Mouse (Mus musculus) adrenal gland, postnatal 4 days (tissue): Measurements from ENCODE around the gene Plxdc2. TPM values are rescaled to one million over a fixed set of nuclear protein-coding genes. Genes with fewer than 3 reads are reported as not detected.

Experiments used
- DNase-seq, 2 experiments: peaks; one replicate each; pipeline ENCODE4 v3.0.0; 2021 to 2022; ENCODE audit warnings: low spot score in 2 of 2, mixed read lengths in 2 of 2
- long read RNA-seq, 2 experiments: library from polyadenylated mRNA; stranded (forward); transcript quantifications; one replicate each; pipeline ENCODE4 v2.0.0; 2021
- total RNA-seq, 2 experiments: library from RNA; stranded (reverse); gene quantifications; 2 replicates each; pipeline ENCODE4 v1.2.3; 2021

The Plxdc2 gene
- 10 to 100 TPM; 22.3 to 25.8 TPM for total RNA-seq
- long read RNA-seq, experiment 1, full-length matches to known transcripts, result 6 of 9 reads
- long read RNA-seq, experiment 1, partial matches to known transcripts, result 2 of 9 reads
- long read RNA-seq, experiment 1, other reads (novel, unspliced or antisense), result 1 of 9 reads
- long read RNA-seq, experiment 2, full-length matches to known transcripts, result 36 of 42 reads
- long read RNA-seq, experiment 2, partial matches to known transcripts, result 0 of 42 reads
- long read RNA-seq, experiment 2, other reads (novel, unspliced or antisense), result 6 of 42 reads

DNA sequence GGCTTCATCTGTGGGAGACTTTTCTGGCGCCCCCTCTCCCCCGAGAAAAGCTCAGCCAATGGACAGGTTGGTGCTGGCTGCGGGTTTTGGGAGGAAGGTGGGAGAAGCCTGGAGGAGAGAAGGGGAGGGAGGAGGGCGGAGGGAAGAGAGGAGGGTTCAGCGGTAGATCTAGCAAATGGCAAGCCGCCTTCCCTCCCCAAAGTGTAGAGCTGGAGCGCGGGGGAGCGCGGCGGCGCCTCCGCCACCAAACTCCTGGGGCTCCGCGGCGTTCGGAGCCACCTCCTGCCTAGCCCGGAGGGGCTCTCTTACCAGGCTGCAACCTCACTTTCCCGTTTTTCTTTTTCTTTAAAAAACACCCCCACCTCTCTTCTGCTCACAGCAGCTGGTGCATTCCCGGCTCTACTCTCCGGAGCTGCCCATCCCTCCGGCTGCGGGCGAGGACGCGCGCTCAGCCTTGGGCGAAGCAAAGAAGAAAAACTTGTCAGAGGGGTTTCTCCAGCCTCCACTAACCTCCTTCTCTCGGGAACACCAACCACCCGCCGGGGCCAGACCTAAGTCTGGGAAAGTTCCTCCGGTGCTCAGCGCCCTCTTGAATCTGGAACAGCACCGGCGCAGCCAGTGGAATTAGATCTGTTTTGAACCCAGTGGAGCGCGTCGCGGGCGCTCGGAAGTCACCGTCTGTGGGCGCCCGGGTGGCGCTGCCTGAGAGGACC lies at the start of gene Plxdc2:
TSS of gene Plxdc2 (plus strand) at position 199 of the 713 bp plus-strand sequence.
- peak; percentile 32 to 39 for DNase-seq

DNA sequence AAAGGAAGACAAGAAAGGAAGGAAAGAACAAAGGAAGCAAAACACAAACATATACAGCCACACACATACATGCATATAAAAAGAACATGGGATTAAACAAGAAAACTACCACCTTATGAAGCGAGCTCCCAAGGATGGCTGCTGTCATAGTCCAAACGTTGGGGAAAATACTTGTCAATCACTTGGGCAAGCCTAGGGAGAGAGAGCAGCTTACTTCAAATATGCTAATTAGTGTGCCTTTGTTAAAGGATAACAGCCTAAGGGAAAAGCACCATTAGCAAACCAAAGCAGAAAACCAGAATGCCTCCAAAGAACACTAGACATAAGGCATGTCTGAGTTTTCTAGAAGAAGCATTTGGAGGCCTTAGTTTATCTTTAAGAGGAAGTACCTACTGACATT lies 45.7 kb upstream of the Plxdc2 start:
- DNase-seq, result no peak

DNA sequence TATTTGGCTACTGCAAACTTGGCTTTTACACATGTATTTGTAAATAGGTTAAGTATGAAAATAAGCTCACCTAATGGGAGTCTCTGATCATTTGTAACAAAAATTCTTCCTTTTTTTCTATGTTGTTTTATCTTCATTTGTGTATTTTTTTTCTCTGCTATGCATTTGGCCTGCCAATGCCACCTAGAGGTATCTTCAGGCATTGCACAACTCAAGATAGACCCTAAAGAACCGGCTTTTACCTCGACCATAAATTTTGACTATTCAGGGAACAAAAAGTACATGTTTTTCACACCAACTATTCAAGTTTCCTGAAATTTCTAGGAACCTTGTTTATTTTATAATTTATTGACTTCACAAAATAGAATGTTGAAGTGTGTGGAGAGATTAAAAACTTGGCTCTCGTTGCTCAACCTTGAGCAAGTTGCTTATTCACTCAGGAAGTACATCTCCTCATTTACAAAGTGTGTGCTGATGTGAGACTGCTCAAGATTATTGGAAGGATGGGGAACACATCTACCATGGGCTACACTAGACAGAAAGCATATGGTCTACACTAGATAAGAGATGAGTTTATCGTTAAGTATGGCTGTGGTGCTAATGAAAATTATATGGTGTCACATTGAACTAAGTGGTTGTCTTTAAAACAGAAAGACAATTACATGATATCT lies 43.6 kb upstream of the Plxdc2 start:
- no peak for DNase-seq

DNA sequence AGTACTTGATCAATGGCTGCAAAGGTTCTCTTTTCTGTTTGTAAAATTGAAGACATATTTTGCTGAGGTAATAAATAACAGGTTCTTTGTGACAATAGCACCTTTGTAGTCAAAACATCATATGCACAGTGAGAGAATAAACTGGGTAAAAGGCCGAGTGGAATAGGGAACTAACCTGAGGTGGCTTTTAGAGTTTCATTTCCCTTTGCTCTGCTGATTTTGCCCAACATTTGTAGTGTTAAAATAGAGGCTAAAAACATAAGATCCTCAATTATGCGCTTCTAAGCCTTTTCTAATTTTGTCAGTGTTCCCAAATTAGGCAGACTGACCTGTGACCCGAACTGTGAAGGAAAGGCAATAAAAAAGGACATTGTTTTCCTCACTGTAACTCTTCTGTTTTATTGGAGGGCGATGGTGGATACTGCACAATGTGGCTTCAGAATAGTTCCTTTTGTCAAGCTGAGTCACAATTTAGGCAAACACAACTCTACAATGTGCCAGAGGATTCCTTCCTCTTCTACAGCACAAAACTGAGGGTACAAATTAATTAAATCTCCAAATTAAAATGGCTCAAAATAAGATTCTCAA lies 20.8 kb upstream of the Plxdc2 start:
- no peak for DNase-seq

DNA sequence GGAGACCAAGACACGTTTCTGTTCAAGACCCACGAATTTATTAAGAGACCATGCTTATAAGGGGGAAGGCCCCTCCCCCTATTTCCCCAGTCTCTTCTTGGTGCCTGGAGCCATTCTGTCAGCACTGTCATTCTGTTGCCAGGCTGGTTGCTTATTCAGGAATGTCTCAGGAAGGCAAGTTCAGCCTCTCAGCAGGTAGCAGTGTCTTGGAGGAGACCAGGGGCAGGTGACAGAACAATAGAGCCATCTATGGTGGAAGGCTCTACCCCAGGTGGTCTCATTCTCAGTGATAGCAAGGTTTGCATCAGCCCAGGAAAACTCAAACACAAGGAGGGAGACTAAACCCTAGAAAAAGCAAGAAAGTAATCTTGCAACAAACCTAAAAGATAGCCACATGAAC lies 11.5 kb upstream of the Plxdc2 start:
- DNase-seq, result no peak

DNA sequence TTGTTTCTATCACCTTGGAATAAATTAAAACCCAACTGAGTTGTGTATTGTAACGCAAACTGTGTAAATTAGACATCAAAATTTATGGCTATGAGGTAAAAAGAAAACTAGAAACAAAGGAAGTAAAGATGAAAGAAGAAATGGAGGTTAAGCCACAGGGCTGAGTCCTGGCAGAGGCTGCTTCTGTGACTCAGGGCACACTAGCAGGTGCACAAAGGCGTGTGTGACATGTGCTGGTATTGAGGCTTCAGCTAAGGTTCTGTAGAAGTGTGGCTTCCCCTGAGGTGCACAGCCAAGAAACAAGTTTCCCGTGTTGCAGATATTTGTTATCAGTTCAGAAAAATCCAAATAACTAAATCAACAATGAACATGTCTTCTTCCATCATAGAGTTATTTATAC lies 5.0 kb upstream of the Plxdc2 start:
- DNase-seq, result no peak

DNA sequence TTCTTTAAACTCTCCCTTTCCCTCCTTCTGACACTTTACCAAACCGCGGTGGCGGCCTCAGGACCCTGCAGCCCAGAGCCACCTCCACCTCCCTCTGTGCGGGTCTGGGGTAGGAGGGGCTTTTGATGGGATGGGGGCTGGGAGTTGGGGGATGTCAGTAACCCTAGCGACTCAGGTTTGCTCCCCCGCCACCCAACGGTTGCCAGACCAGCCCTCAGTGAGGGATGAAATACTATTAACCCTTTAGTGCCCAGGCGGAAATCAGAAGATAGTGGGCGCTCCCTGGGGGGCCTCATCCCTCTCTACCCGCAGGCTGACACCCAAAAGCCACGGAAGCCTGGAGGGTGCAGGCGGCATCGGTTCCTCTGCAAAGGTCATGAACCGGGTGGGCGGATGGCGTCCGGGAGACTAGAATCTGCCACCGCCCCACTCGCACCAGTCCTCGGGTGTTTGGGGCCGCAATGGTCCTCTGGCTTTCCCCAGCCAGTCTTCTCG lies 446 bp upstream of the Plxdc2 start:
- peak; percentile 3 to 5 for DNase-seq

DNA sequence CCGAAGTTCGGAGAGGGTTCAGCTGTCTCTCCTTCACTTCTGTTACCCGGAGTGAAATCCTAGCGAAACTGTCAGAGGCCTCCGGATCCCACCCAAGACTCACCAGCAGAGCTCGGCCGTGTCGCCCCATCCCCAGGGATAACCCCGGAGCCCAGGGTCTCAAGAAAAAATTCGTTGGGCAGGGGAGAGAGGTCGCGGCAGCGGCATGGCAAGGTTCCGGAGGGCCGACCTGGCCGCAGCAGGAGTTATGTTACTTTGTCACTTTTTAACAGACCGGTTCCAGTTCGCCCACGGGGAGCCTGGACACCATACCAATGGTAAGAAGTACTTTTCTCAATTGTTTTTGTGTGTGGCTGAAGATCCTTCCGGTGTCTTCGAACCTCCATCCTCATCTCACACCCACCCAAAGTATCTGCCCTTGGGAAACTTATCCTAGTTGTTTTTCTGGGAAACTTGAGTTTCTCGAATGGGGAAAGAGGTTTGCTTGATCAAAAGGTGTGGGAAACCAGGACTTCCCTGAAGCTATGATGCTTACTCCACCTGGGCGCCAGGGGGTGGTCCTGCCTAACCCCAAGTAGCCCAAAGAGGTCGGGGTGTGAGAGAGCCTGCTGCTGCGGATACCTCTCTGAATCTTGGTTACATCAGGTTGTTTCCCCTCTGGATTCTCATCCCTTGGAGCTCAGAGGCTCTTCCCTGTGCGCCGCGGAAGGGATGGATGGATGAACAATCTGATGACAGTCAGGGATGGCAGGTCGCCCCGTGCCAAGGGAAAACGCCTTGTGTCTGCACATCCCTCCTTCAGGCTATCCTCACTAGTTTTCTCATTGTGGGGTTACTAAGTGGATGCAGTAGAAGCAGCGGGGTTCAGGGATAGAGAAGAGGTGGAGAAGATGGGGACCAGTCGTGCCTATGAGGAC lies 1.1 kb downstream of the Plxdc2 start:
- DNase-seq, result peak in 1 of 2 experiments; percentile 2

DNA sequence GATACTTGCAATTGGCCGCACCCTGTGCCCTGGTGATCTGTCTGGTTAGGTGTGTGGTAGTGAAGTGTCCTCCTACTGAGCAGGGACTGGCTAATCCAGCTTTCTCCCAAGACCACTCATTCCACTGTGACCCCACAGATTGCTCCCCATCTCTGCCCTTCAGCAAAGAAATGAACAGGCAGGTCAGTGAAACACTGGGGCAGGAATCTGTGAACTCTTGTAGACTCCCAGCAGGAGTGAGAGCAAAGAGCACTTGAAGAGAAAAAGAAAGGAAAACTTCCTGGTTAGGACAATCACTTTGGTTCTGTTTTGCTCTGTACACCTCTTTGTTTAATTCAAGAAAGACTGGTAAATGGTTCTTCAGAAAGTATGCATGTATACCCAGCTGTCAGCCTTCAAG lies 1.8 kb downstream of the Plxdc2 start:
- no peak for DNase-seq

DNA sequence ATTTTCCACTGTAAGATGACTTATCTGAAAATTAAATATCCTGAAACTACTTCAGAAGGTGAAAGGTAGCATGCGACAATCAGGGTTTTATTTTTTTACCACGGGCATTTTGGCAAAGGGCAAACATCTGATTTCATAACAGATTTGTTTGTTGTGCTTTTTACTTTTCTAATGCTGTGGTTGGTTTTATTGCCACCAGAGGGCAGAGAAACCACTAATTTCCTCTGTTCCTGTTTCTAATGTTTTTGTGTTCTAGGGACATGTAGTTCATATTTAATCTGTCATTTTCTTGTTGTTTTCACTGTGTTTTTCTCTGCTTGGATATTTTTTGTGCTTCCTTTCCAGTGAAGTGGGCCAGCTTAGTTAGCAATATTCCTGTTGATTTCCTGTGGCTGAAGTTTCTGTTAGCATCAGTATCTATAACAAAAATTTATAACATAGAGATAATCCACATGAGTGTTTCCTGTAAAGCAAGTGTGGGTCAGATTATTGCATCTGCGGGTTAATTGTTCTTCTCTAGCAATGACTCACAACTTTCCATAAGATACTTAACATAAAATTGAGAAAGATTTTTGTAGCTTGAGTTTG lies 3.3 kb downstream of the Plxdc2 start:
- no peak for DNase-seq

DNA sequence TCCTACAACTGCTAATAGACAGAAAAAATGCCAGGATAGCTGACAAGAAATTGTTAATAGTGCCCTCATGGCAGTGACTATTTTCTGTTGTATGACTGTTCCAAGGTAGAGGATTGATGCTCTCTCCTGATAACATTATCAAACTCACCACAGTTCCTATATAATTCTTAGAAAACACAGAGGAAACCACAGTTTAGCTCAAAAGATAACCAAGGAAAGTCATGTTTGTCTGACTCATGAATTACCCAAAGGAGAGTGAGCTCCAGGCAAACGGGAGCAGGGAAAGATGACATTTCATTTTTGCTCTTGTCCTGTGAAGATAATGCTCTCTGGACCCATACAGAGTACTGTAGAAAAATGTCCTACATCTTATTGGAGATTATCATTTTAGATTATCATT lies 8.6 kb downstream of the Plxdc2 start:
- DNase-seq, result no peak

DNA sequence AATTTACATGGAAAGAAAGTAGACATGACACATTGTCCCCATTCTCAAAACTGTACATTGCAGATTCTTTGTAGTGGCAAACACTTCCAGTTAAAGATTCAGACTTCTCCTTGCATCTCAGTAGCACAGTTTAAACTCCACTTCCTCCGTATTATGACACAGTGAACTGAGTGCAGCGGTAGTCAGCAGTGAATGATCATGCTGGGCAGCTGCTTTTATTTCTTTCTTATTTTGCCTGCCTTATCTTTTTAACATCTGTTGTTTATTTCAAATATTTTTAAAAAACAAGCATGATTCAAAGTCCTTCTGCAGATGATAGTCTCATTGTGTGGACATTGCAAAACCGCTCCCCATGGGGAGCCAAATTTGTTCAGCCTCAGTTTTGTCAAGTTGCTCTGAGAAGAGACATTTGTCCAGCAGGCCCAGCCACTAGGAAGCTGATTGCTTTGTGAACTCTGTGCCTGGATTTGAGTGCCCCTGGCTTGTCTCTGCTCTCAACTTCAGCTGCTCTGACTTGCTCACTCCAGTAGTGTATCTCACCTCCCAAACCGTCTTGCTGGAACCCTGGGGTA lies 9.8 kb downstream of the Plxdc2 start:
- no peak for DNase-seq

DNA sequence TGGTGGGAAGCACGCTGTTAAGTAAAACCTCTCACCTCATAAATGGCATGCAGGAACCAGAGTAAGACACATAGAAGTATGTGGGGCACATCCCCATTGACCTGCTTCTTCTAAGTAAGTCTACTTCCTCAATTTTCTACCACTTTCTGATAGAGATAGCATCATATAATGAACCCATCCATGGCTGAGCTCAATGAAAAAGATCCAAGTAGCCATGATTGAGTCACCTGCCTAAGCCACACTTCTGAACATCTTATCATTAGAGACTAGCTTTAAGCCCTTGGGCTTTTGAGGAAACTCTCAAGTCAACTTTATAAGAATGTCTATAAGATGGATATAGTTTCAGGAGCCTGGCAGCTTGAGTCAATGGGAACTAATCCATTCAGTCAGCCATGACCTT lies 14.3 kb downstream of the Plxdc2 start:
- no peak for DNase-seq

DNA sequence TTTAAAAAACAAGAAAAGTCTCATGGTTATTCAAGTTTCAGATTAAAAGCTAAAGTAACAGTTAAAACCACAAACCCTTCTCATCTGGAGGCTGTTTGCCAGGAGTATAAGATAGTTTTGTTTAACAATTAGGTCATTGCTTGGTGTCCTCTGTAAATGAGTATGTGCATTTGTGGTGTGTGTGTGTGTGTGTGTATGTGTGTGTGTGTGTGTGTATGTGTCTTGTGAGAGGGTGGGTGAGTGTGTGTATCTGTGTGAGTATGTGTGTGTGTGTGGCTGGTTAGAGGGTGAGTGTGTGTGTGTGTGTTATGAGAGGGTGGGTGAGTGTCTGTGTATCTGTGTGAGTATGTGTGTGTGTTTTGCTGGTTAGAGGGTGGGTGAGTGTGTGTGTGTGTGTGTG lies 18.2 kb downstream of the Plxdc2 start:
- DNase-seq, result no peak

DNA sequence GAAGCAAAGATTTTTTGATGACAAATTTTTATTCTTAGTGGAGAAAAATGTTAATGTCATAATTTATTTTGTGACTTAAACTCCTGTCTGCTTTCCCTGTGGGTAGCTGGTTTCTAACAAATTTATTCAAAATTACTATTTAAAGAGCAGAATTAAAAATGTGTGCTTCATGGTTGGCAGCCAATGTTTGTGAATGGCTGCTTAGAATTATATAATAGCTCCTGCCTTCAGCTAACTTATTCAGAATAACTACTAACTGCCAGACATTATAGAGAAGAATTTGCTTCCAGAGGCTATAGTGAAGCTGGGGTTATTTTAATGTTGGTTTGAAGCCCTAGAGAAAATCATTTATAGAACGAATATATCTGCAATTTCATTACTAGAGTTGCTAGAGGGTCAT lies 30.1 kb downstream of the Plxdc2 start:
- no peak for DNase-seq

DNA sequence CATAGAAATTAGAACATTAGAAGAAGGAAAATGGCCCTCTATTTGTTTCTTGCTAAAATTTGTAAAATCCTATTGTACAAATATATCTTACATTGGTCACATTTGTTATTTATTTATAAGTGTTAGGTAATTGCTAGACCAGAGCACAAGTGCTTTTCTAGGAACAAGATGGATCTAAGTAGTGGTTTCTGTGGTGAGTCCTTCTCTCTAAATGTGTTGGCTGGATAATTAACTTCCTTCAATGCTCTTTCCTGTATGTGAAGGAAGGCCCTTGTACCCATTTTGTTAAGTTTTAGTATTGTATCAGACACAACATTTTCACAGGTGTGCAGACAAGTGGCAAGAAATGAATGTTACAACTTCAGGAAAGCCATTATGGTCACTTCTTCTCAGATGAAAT lies 30.6 kb downstream of the Plxdc2 start:
- DNase-seq, result no peak

DNA sequence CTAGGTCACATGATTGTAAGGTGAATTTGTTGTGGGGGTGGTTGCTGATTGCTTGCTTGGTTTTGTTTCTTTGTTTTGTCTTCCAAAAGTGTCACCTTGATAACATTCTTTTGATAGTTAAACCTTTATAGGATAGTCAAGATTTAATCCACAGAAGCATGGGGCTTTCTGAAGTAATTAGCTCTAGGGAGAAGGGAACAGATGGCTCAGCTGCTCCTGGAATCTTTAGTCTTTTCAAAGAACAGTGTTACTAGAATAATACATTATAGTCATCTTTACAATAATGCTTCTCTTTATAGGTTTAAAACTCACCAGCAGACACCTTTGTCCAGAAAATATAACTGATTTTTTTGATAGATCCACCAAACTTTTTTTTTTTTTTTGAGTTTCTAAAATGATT lies 31.7 kb downstream of the Plxdc2 start:
- DNase-seq, result no peak

DNA sequence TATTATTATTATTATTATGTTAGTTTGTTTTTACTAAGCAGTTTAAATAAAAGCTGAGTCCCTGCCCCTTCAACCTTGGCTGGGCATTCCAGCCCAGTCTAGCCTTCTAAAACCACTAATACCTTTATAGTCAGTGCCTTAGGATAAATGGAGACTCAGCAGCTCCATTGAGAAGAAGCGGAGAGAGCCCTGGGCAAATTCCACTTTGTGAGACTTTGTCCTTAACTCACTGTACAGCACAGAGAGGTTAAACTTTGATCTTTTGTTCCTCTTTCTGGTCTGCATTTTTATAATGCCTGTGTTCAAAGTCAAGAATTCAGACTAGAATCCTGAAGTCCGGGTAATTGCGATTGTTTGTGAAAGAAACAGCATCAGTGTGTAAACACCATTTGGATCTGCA lies 41.4 kb downstream of the Plxdc2 start:
- DNase-seq, result no peak

DNA sequence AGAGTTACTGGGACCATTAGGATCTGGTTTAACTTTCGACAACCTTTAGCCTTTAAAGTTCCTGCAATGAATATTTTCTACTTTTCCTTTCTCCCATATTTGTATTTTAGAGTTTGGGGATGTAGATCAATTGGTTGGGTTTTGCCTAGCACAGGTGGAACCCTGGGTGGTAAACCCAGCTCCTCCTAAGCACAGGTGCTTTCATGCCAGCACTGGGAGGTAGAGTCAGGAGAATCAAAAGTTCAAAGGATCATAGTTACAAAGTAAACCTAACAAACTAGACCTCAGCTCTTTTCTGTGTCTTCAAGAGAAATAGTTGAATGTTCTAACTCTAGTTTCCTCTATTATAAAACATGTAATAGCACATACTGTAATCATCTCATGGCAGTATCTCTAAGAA lies 41.9 kb downstream of the Plxdc2 start:
- no peak for DNase-seq

DNA sequence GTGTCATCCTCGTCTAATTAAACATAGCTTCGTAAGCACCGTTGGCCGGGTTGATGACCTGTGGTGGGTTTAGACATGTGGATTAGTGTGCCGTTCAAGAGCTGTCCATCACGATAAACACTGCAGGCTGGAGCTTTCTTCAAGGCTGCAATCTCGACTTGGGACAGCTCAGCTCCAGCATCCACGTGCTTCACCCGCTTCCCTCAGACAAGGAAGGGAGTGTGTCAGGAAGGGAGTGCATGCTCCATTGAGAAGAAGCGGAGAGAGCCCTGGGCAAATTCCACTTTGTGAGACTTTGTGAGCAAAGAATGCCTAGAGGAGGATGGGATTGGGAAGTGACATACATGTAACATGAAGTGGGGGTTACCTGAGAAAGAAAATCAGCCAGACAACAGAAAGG lies 42.8 kb downstream of the Plxdc2 start:
- no peak for DNase-seq
